Mouse (Mus musculus) kidney, postnatal 4 days (tissue): ENCODE data around the gene Amz1.

Experiments used
- DNase-seq, 2 experiments: peaks; one replicate each; pipeline ENCODE4 v3.0.0; 2021; ENCODE audit warnings: mixed read lengths in 2 of 2

Amz1 gene

DNA sequence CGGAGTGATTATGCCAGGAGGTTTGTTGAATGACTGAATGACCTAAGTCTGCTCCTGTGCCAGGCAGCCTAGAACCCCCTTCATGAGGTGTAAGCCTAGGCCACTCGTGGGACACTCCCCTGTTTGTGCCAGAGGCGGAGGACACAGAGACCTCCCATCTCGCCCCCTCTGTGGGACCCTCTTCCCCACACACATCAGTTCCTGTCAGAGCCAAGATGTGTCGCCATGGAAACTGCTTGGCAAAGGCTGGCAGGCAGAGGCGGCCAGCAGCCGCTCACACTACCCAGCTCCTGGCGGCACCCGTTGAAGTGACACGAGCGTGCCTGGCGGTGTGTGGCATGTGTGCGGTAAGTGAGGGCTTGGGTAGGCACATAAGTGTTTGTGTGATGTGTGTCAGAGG is at the start of gene Amz1:
Amz1 (plus strand) TSS at position 306 of the 400 bp plus-strand sequence.
- no peak for DNase-seq

DNA sequence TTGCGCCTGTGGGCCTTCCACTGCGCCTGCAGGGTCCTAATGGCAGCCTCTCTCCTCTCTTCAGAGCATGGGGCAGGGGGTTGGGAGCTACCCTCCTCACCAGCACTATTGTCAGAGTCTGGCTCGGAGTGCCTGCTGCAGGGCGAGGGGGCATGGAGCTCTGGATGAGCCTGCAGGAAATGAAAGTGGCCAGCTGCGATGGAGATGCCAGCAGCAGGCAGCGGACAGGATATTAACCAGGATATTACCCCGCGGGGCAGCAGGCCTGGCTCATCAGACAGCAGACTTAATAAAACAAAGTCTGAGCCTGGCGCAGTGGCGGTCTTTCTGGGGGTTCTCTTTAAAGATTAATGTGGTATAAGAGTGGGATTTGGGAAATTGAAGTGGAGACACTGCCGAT is 48.8 kb upstream of the Amz1 start:
- DNase-seq, result no peak

DNA sequence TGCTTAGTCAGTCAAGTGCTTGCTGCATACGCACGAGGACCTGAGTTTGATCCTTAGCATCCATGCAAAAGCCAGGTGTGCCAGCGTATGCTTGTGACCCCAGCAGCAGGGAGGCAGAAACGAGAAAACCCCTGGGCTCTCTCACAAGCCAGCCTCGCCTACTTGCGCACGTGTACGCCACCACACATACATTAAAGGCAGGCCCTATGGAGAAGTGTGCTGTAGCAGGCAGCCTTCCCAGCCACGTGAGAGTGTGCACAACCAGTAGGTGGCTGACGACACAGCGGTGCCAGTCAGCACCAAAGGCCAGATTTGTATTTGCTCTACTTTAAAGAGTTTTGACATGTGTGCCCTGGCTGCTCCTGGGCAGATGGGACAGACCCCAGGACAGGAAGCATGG is 48.3 kb upstream of the Amz1 start:
- DNase-seq, result no peak

- DNase-seq, result no peak
These were observed 46.8 kb upstream of the Amz1 start for GRCm38 (mm10) chr5:140677137-140677536.

GRCm38 (mm10) chr5:140680051-140680450 is 43.9 kb upstream of the Amz1 start:
- DNase-seq, result no peak

DNA sequence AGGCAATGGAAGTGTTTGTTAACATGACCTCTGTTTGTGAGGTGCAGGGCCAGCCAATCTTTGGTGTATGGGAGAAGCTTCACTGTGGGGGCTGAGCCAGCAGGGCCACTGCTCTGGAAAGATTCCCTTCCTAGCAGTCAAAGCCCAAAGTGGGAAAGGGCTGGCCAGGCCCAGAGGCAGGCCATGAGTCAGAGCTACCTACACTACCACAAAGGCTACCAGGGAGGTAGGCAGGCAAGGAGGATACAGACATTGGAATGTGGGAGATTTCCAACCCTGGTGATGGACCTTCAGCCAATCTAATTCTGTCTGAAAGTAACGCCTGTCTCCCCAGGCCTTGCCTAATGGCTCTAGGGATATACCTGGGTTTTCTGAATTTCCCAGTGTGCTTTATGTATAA is 43.0 kb upstream of the Amz1 start:
- no peak for DNase-seq

GRCm38 (mm10) chr5:140682113-140682512 is 41.8 kb upstream of the Amz1 start:
- no peak for DNase-seq

GRCm38 (mm10) chr5:140684343-140685148 is 39.4 kb upstream of the Amz1 start:
- DNase-seq, result peak; percentile 70 to 74

DNA sequence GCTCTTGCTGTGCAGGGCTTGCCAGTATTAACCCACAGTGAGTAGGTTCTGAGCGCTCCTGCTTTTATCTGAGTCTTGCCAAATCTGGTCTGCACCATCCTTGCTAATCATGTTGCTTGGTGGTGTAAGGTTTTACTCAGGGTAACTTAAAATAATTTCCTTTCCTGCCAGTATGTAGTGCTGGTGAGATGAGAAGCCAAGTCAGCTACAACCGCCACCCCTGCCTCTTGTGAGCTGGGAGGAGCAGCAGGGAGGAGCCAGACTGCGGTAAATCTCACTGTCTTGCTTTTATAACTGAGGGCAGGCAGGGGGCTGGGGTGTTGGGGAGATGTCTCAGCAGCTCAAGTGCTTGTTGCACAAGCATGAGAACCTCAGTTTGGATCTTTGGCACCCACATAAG is 35.5 kb upstream of the Amz1 start:
- no peak for DNase-seq

DNA sequence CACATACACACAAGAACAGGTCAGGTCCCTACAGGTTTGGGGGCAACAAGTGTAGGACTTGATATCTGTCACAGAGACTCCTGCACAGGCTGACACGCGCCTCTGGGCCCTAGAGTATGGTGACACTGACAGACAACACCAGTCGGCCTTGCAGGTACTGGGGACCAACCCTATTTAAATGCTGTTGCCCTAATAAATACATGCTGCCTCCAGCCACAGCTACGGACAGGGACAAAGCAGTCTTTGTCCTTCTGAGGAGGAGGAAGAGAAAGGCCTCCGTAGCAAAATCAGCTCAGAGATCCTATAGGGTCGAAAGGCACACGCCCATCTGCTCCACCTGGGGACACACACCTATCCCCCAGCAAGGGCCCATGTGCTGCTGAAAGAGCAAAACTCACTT is 27.9 kb upstream of the Amz1 start:
- no peak for DNase-seq

DNA sequence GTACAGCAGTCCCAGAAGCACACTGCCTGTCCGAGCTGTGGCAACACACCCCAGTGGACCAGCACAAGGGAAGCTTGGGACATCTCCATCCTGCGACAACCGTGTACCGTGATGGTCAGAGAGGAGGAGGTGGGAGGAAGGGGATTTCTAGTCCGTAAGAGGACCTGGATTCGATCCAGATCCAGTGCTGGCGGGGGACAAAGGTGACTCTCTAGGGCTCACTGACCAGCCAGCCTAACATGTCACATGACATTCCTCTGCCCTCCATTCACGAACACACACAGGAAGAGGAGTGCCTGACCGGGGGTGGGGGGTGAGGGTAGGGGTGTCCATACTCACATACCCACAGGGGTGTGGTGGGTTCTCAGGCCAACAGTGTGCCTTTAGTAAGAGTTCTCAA is 24.2 kb upstream of the Amz1 start:
- peak; percentile 20 to 45 for DNase-seq

DNA sequence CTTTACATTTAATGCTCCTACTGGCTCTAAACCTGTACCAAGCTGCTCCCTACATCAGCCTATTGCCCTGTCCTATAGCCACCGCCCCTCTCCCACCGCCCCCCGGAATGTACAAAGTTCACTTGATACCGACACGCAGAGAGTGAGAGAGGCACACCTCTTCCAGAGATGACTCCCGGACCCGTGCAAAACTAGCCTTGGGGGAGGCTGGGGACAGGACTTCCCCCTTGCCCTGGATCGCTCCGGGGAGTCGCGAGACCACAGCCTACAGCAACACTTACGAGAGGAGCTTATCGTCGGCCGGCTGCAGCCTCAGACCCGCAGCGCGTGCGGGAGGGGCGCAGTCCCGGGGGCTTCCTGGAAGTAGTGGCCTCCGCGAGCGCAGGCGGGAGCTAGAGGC is 22.3 kb upstream of the Amz1 start:
- DNase-seq, result peak in 1 of 2 experiments; percentile 59

GRCm38 (mm10) chr5:140702103-140702513 is 21.8 kb upstream of the Amz1 start, which contains the start of gene Iqce:
TSS of gene Iqce (minus strand) at chr5:140702378.
- peak; percentile 97 to 98 for DNase-seq

GRCm38 (mm10) chr5:140702618-140703175 is 21.2 kb upstream of the Amz1 start:
- peak in 1 of 2 experiments; percentile 34 for DNase-seq

GRCm38 (mm10) chr5:140703480-140704377 is 20.2 kb upstream of the Amz1 start:
- no peak for DNase-seq

GRCm38 (mm10) chr5:140704378-140705251 is 19.3 kb upstream of the Amz1 start, which contains the start of gene Brat1:
TSS of gene Brat1 (plus strand) at chr5:140705011.
- peak; percentile 100 for DNase-seq

GRCm38 (mm10) chr5:140705501-140706171 is 18.3 kb upstream of the Amz1 start:
- DNase-seq, result peak in 1 of 2 experiments; percentile 25

GRCm38 (mm10) chr5:140710315-140710714 is 13.6 kb upstream of the Amz1 start:
- no peak for DNase-seq

GRCm38 (mm10) chr5:140711040-140711439 is 12.9 kb upstream of the Amz1 start:
- DNase-seq, result no peak

DNA sequence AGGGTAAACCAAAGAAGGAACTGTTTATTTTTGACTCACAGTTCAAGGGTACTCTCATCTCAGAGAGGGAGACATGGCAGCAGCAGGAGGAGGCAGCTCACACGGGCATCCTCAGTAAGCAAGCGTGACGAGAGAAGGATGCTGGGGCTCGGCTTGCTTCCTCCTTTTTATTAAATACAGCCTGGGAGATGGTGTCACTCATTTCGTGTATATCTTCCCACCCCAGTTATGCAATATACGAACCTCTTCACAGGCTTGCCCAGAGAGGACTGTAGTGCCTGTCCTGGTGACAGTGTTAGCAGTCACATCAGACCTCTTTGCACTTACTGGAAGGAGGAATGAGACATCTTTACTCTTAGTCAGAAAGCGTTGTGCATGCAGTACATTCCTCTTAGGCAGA is 3.2 kb upstream of the Amz1 start:
- DNase-seq, result no peak

GRCm38 (mm10) chr5:140722121-140722520 is 1.8 kb upstream of the Amz1 start:
- DNase-seq, result no peak
